Mouse (Mus musculus): Measurements from ENCODE around the gene Slc44a3. TPM values are rescaled to one million over a fixed set of nuclear protein-coding genes. Genes with fewer than 3 reads are reported as not detected.

Slc44a3 gene
- polyA plus RNA-seq, 1 experiment from 2014 or later = 1.2 TPM

- H3K4me2 ChIP-seq = peak overlapping the region; percentile 26
- H3K4me1 ChIP-seq = peaks cover 34% of the 10 kb centered on the region
- peak; percentile 13; the same call in 1 of the 2 replicates for ATAC-seq (replicated peaks)
- no peak overlapping the region for H3K9ac ChIP-seq
- WGBS = 39% methylated on average over 25 of the region's 25 CpGs
- H3K27me3 ChIP-seq (replicated peaks) = no peaks in the 10 kb centered on the region
- no peaks in the 10 kb centered on the region for H3K9me3 ChIP-seq
- no peaks in the 10 kb centered on the region for H3K36me3 ChIP-seq (replicated peaks)
- H3K4me3 ChIP-seq = no peak overlapping the region
- no peak overlapping the region for H3K27ac ChIP-seq
These were observed 48.7 kb downstream of the Slc44a3 start for GRCm38 (mm10) chr3:121483266-121484161.

GRCm38 (mm10) chr3:121481564-121481963 lies 50.6 kb downstream of the Slc44a3 start:
- no peak overlapping the region for H3K9ac ChIP-seq
- H3K4me3 ChIP-seq = no peak overlapping the region
- no peaks in the 10 kb centered on the region for H3K27me3 ChIP-seq (replicated peaks)
- H3K36me3 ChIP-seq (replicated peaks) = no peaks in the 10 kb centered on the region
- no peak overlapping the region for H3K4me2 ChIP-seq
- no peak overlapping the region for H3K27ac ChIP-seq
- WGBS = 40% methylated on average over 6 of the region's 6 CpGs
- no peak for ATAC-seq (replicated peaks)
- peaks cover 34% of the 10 kb centered on the region for H3K4me1 ChIP-seq
- no peaks in the 10 kb centered on the region for H3K9me3 ChIP-seq

- H3K36me3 ChIP-seq (replicated peaks) = no peaks in the 10 kb centered on the region
- peak; percentile 55 for ATAC-seq (replicated peaks)
- no peak overlapping the region for H3K27ac ChIP-seq
- no peak overlapping the region for H3K4me2 ChIP-seq
- peaks cover 34% of the 10 kb centered on the region for H3K4me1 ChIP-seq
- H3K9ac ChIP-seq = no peak overlapping the region
- 41% methylated on average over 8 of the region's 8 CpGs for WGBS
- no peak overlapping the region for H3K4me3 ChIP-seq
- no peaks in the 10 kb centered on the region for H3K9me3 ChIP-seq
- no peaks in the 10 kb centered on the region for H3K27me3 ChIP-seq (replicated peaks)
These were observed 51.2 kb downstream of the Slc44a3 start for GRCm38 (mm10) chr3:121480961-121481436.

- Histone ChIP-seq H3K4me1 (peaks cover 34% of the 10 kb centered on the region), H3K9me3 (no peaks in the 10 kb centered on the region)
- peak; percentile 53; the same call in 1 of the 2 replicates for ATAC-seq (replicated peaks)
These were observed 51.9 kb downstream of the Slc44a3 start for GRCm38 (mm10) chr3:121480030-121480960.

GRCm38 (mm10) chr3:121474738-121475137 lies 57.5 kb downstream of the Slc44a3 start:
- Histone ChIP-seq H3K36me3 (replicated peaks) (no peaks in the 10 kb centered on the region), H3K4me3 (no peak overlapping the region), H3K4me2 (no peak overlapping the region), H3K9ac (no peak overlapping the region), H3K4me1 (peaks cover 2% of the 10 kb centered on the region; the same call in 1 of the 2 replicates), H3K27ac (no peak overlapping the region), H3K9me3 (no peaks in the 10 kb centered on the region), H3K27me3 (replicated peaks) (no peaks in the 10 kb centered on the region)
- no peak for ATAC-seq (replicated peaks)
- WGBS = 47% methylated on average over 3 of the region's 3 CpGs

More at GRCm38 (mm10) chr3:121480030-121480960, 51.9 kb downstream of the Slc44a3 start:
- Histone ChIP-seq H3K27me3 (replicated peaks) (no peaks in the 10 kb centered on the region), H3K4me2 (no peak overlapping the region), H3K27ac (peak overlapping the region; percentile 51), H3K9ac (no peak overlapping the region), H3K36me3 (replicated peaks) (no peaks in the 10 kb centered on the region), H3K4me3 (no peak overlapping the region)
- WGBS = 27% methylated on average over 26 of the region's 26 CpGs

- H3K4me3 ChIP-seq = no peak overlapping the region
- no peaks in the 10 kb centered on the region for H3K36me3 ChIP-seq (replicated peaks)
- H3K9ac ChIP-seq = no peak overlapping the region
- no peaks in the 10 kb centered on the region for H3K27me3 ChIP-seq (replicated peaks)
- H3K4me2 ChIP-seq = no peak overlapping the region
- no peak overlapping the region for H3K27ac ChIP-seq
- 77% methylated on average over 11 of the region's 11 CpGs for WGBS
- no peak for ATAC-seq (replicated peaks)
- peaks cover 6% of the 10 kb centered on the region for H3K4me1 ChIP-seq
- no peaks in the 10 kb centered on the region for H3K9me3 ChIP-seq
These were observed 60.5 kb downstream of the Slc44a3 start for GRCm38 (mm10) chr3:121471703-121472102.

- H3K9ac ChIP-seq = no peak overlapping the region; the same call in 1 of the 2 replicates
- H3K36me3 ChIP-seq (replicated peaks) = no peaks in the 10 kb centered on the region
- H3K27ac ChIP-seq = peak overlapping the region; percentile 45; the same call in 1 of the 2 replicates
- 5% methylated on average over 13 of the region's 13 CpGs for WGBS
- no peaks in the 10 kb centered on the region for H3K27me3 ChIP-seq (replicated peaks)
- peaks cover 6% of the 10 kb centered on the region for H3K4me1 ChIP-seq
- no peaks in the 10 kb centered on the region for H3K9me3 ChIP-seq
- H3K4me3 ChIP-seq = no peak overlapping the region
- H3K4me2 ChIP-seq = no peak overlapping the region
- ATAC-seq (replicated peaks) = peak; percentile 78
These were observed 62.8 kb downstream of the Slc44a3 start for GRCm38 (mm10) chr3:121469185-121469975.

- Histone ChIP-seq H3K9ac (no peak overlapping the region), H3K27me3 (replicated peaks) (no peaks in the 10 kb centered on the region), H3K4me1 (peaks cover 6% of the 10 kb centered on the region), H3K36me3 (replicated peaks) (no peaks in the 10 kb centered on the region), H3K4me2 (no peak overlapping the region), H3K27ac (no peak overlapping the region), H3K9me3 (no peaks in the 10 kb centered on the region), H3K4me3 (no peak overlapping the region)
- 12% methylated on average over 1 of the region's 2 CpGs for WGBS
- no peak for ATAC-seq (replicated peaks)
These were observed 64.1 kb downstream of the Slc44a3 start for GRCm38 (mm10) chr3:121468136-121468535.

- WGBS = 87% methylated on average over 10 of the region's 10 CpGs
- no peaks in the 10 kb centered on the region for H3K27me3 ChIP-seq (replicated peaks)
- no peaks in the 10 kb centered on the region for H3K36me3 ChIP-seq (replicated peaks)
- H3K4me2 ChIP-seq = no peak overlapping the region
- no peak overlapping the region for H3K4me3 ChIP-seq
- H3K9ac ChIP-seq = no peak overlapping the region
- H3K4me1 ChIP-seq = peaks cover 6% of the 10 kb centered on the region
- H3K9me3 ChIP-seq = no peaks in the 10 kb centered on the region
- no peak overlapping the region for H3K27ac ChIP-seq
- ATAC-seq (replicated peaks) = no peak
These were observed 65.1 kb downstream of the Slc44a3 start for GRCm38 (mm10) chr3:121467094-121467552.

- Histone ChIP-seq H3K9me3 (no peaks in the 10 kb centered on the region), H3K4me3 (no peak overlapping the region), H3K4me1 (peaks cover 6% of the 10 kb centered on the region), H3K4me2 (no peak overlapping the region), H3K27me3 (replicated peaks) (no peaks in the 10 kb centered on the region), H3K9ac (no peak overlapping the region), H3K36me3 (replicated peaks) (no peaks in the 10 kb centered on the region), H3K27ac (no peak overlapping the region)
- no peak for ATAC-seq (replicated peaks)
- 60% methylated on average over 10 of the region's 10 CpGs for WGBS
These were observed 66.4 kb downstream of the Slc44a3 start for GRCm38 (mm10) chr3:121465795-121466194.

- ATAC-seq (replicated peaks) = no peak
- H3K36me3 ChIP-seq (replicated peaks) = no peaks in the 10 kb centered on the region
- no peaks in the 10 kb centered on the region for H3K9me3 ChIP-seq
- H3K27ac ChIP-seq = 0 out of 2 replicates have a peak overlapping the region, but pooled peaks have one; percentile 38
- no peak overlapping the region for H3K4me2 ChIP-seq
- H3K9ac ChIP-seq = no peak overlapping the region
- H3K4me3 ChIP-seq = no peak overlapping the region
- H3K27me3 ChIP-seq (replicated peaks) = no peaks in the 10 kb centered on the region
- peaks cover 6% of the 10 kb centered on the region for H3K4me1 ChIP-seq
- 26% methylated on average over 7 of the region's 7 CpGs for WGBS
These were observed 67.4 kb downstream of the Slc44a3 start for GRCm38 (mm10) chr3:121464733-121465305.
